Mouse (Mus musculus): Measurements from ENCODE around the gene Adcy2. TPM values are rescaled to one million over a fixed set of nuclear protein-coding genes. Genes with fewer than 3 reads are reported as not detected.
A peak's percentile ranks its signal among the peaks of the same experiment; 100 is the strongest.

Gene Adcy2
- 9.1 and 12.2 TPM in 2 replicates for polyA plus RNA-seq (2015; fragmentation: Nextera tagmentation; extraction: Ambion mirVana)

- 1% methylated on average over 43 of the region's 106 CpGs for WGBS
- Histone ChIP-seq H3K4me1 (replicated peaks; ENCODE audit: control insufficient read depth, insufficient read depth, low read length) (no peaks in the 10 kb centered on the region; the same call in 1 of the 2 replicates), H3K4me2 (ENCODE audit: low read depth, low read length) (peak within 1 kb of the TSS; percentile 74), H3K27ac (ENCODE audit: low read length) (peak within 1 kb of the TSS; percentile 88), H3K9ac (ENCODE audit: low read length) (peak within 1 kb of the TSS; percentile 84), H3K27me3 (ENCODE audit: control insufficient read depth, insufficient read depth, low read depth, low read length) (peaks cover 12% of the 10 kb centered on the region), H3K4me3 (ENCODE audit: low read length) (peak within 1 kb of the TSS; percentile 73), H3K36me3 (ENCODE audit: control insufficient read depth, insufficient read depth, low read length) (no peaks in the 10 kb centered on the region), H3K9me3 (ENCODE audit: control insufficient read depth, low read length) (no peaks in the 10 kb centered on the region)
- peak; percentile 95 for ATAC-seq (ENCODE audit: low read depth)
Measured at GRCm38 (mm10) chr13:68998918-68999801, at the start of gene Adcy2. TSS of gene Adcy2 (minus strand) at chr13:68999541.

DNA sequence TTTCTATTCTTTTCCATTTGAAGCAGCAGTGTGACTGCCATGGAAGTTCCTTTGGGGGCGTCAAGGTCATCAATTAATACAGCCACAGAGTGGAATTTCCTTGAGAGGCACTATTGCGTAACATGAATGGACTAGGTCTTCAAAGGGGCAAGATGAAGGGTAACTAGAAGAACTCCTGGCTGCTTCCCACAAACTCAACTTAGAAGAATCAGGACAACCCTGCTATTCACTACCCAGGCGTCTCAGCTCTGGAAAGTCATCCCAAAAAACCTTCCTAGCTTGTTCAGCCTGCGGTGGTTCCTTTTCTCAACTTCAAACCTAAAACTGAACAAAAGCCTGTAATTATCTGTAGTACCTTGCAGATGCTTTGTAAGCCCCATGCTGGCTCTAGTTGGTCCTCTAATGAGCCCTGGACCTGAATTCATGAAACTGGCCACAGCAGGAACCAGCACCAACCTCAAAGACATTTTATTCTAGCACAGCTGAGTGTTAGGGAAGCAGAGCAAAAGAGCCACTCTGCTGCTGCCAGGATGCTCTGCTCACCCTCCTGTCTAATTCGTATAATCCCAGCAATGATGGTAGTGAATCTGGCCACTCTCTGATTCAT, 37.8 kb upstream of the Adcy2 start:
- Histone ChIP-seq H3K27ac (ENCODE audit: low read length) (no peak overlapping the region), H3K4me3 (ENCODE audit: low read length) (no peak overlapping the region), H3K36me3 (ENCODE audit: control insufficient read depth, insufficient read depth, low read length) (no peaks in the 10 kb centered on the region), H3K27me3 (ENCODE audit: control insufficient read depth, insufficient read depth, low read depth, low read length) (no peaks in the 10 kb centered on the region), H3K9me3 (ENCODE audit: control insufficient read depth, low read length) (no peaks in the 10 kb centered on the region), H3K9ac (ENCODE audit: low read length) (no peak overlapping the region), H3K4me1 (replicated peaks; ENCODE audit: control insufficient read depth, insufficient read depth, low read length) (no peaks in the 10 kb centered on the region), H3K4me2 (ENCODE audit: low read depth, low read length) (no peak overlapping the region)
- 79% methylated on average over 5 of the region's 5 CpGs for WGBS
- no peak for ATAC-seq (ENCODE audit: low read depth)

GRCm38 (mm10) chr13:69034621-69035020, 35.3 kb upstream of the Adcy2 start:
- Histone ChIP-seq H3K36me3 (ENCODE audit: control insufficient read depth, insufficient read depth, low read length) (no peaks in the 10 kb centered on the region), H3K4me1 (replicated peaks; ENCODE audit: control insufficient read depth, insufficient read depth, low read length) (no peaks in the 10 kb centered on the region), H3K27me3 (ENCODE audit: control insufficient read depth, insufficient read depth, low read depth, low read length) (no peaks in the 10 kb centered on the region), H3K9me3 (ENCODE audit: control insufficient read depth, low read length) (no peaks in the 10 kb centered on the region), H3K9ac (ENCODE audit: low read length) (no peak overlapping the region), H3K27ac (ENCODE audit: low read length) (peak overlapping the region; percentile 80), H3K4me3 (ENCODE audit: low read length) (no peak overlapping the region), H3K4me2 (ENCODE audit: low read depth, low read length) (no peak overlapping the region)
- ATAC-seq (ENCODE audit: low read depth), result peak; percentile 26; the same call in 1 of the 2 replicates
- WGBS, result 42% methylated on average over 1 of the region's 1 CpGs

- Histone ChIP-seq H3K9ac (ENCODE audit: low read length) (no peak overlapping the region), H3K27me3 (ENCODE audit: control insufficient read depth, insufficient read depth, low read depth, low read length) (no peaks in the 10 kb centered on the region), H3K36me3 (ENCODE audit: control insufficient read depth, insufficient read depth, low read length) (no peaks in the 10 kb centered on the region), H3K27ac (ENCODE audit: low read length) (peak overlapping the region; percentile 65; the same call in 1 of the 2 replicates), H3K9me3 (ENCODE audit: control insufficient read depth, low read length) (no peaks in the 10 kb centered on the region), H3K4me1 (replicated peaks; ENCODE audit: control insufficient read depth, insufficient read depth, low read length) (no peaks in the 10 kb centered on the region), H3K4me3 (ENCODE audit: low read length) (no peak overlapping the region), H3K4me2 (ENCODE audit: low read depth, low read length) (no peak overlapping the region)
- ATAC-seq (ENCODE audit: low read depth), result peak; percentile 92
- WGBS, result 45% methylated on average over 7 of the region's 7 CpGs
Measured at GRCm38 (mm10) chr13:69033532-69033931, 34.2 kb upstream of the Adcy2 start.

DNA sequence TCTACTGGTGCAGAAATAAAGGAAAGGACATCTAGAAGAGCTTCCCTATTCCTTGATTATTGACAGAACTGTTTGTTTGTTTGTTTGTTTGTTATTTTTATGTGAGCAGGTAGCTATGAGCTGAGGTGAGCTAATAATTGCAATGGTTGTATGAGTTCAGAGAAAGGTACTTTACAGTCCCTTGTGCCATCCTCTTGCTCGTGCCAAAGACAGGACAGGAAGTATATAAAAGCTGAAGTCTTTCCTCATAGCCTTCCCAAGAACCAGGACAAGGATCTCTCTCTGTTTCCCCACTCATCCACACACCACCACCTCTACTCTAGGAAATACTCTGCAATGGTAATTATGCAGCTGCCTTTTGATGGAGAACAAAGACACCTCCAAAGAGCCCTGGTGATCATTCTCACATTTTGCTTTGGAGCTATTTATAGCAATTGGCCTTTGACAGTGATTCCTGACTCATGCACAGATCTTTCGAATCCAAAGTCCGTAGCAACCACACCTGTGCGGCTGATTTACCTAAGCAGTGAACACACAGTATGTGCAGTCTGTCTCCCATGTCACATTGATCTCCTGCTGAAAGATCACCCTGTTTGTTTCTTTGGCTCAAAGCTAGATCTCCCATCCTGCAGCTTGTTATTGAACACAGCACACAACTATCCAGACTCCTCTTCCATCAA, 29.9 kb upstream of the Adcy2 start:
- H3K4me3 ChIP-seq (ENCODE audit: low read length), result no peak overlapping the region
- H3K9ac ChIP-seq (ENCODE audit: low read length), result no peak overlapping the region
- ATAC-seq (ENCODE audit: low read depth), result no peak
- H3K36me3 ChIP-seq (ENCODE audit: control insufficient read depth, insufficient read depth, low read length), result no peaks in the 10 kb centered on the region
- 77% methylated on average over 4 of the region's 4 CpGs for WGBS
- no peaks in the 10 kb centered on the region for H3K4me1 ChIP-seq (replicated peaks; ENCODE audit: control insufficient read depth, insufficient read depth, low read length)
- H3K27ac ChIP-seq (ENCODE audit: low read length), result no peak overlapping the region
- H3K27me3 ChIP-seq (ENCODE audit: control insufficient read depth, insufficient read depth, low read depth, low read length), result no peaks in the 10 kb centered on the region
- no peak overlapping the region for H3K4me2 ChIP-seq (ENCODE audit: low read depth, low read length)
- H3K9me3 ChIP-seq (ENCODE audit: control insufficient read depth, low read length), result no peaks in the 10 kb centered on the region

GRCm38 (mm10) chr13:69024964-69025363, 25.6 kb upstream of the Adcy2 start:
- no peaks in the 10 kb centered on the region for H3K27me3 ChIP-seq (ENCODE audit: control insufficient read depth, insufficient read depth, low read depth, low read length)
- no peak overlapping the region for H3K4me3 ChIP-seq (ENCODE audit: low read length)
- no peaks in the 10 kb centered on the region for H3K36me3 ChIP-seq (ENCODE audit: control insufficient read depth, insufficient read depth, low read length)
- 21% methylated on average over 2 of the region's 2 CpGs for WGBS
- no peak for ATAC-seq (ENCODE audit: low read depth)
- no peak overlapping the region for H3K9ac ChIP-seq (ENCODE audit: low read length)
- no peak overlapping the region for H3K4me2 ChIP-seq (ENCODE audit: low read depth, low read length)
- no peaks in the 10 kb centered on the region for H3K4me1 ChIP-seq (replicated peaks; ENCODE audit: control insufficient read depth, insufficient read depth, low read length)
- H3K27ac ChIP-seq (ENCODE audit: low read length), result no peak overlapping the region
- H3K9me3 ChIP-seq (ENCODE audit: control insufficient read depth, low read length), result no peaks in the 10 kb centered on the region

DNA sequence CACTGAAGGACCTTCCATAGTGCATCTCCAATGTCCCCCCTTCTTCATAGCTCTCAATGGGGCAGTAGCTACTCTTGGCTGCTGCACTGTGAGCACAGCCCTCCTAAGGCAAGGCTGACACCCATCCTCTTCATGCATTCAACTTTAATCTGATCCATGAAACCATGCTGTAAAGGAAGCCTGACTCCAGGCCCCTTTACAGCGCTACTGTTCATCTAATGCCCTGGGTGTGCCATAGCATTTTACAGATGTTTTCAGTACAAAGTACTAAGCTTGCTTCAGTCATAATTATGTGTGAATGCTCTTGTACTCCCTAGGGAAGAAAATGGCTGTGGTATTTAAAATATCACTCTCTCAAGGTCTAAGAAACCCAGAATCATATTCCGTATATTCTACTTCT, 23.9 kb upstream of the Adcy2 start:
- 87% methylated on average over 2 of the region's 2 CpGs for WGBS
- no peak overlapping the region for H3K27ac ChIP-seq (ENCODE audit: low read length)
- no peak overlapping the region for H3K9ac ChIP-seq (ENCODE audit: low read length)
- H3K4me1 ChIP-seq (replicated peaks; ENCODE audit: control insufficient read depth, insufficient read depth, low read length), result no peaks in the 10 kb centered on the region
- H3K27me3 ChIP-seq (ENCODE audit: control insufficient read depth, insufficient read depth, low read depth, low read length), result no peaks in the 10 kb centered on the region
- no peak overlapping the region for H3K4me2 ChIP-seq (ENCODE audit: low read depth, low read length)
- H3K9me3 ChIP-seq (ENCODE audit: control insufficient read depth, low read length), result no peaks in the 10 kb centered on the region
- H3K36me3 ChIP-seq (ENCODE audit: control insufficient read depth, insufficient read depth, low read length), result no peaks in the 10 kb centered on the region
- ATAC-seq (ENCODE audit: low read depth), result no peak
- H3K4me3 ChIP-seq (ENCODE audit: low read length), result no peak overlapping the region

GRCm38 (mm10) chr13:69020574-69020973, 21.2 kb upstream of the Adcy2 start:
- Histone ChIP-seq H3K4me1 (replicated peaks; ENCODE audit: control insufficient read depth, insufficient read depth, low read length) (no peaks in the 10 kb centered on the region), H3K9ac (ENCODE audit: low read length) (no peak overlapping the region), H3K36me3 (ENCODE audit: control insufficient read depth, insufficient read depth, low read length) (no peaks in the 10 kb centered on the region), H3K27me3 (ENCODE audit: control insufficient read depth, insufficient read depth, low read depth, low read length) (no peaks in the 10 kb centered on the region), H3K4me3 (ENCODE audit: low read length) (no peak overlapping the region), H3K9me3 (ENCODE audit: control insufficient read depth, low read length) (no peaks in the 10 kb centered on the region), H3K4me2 (ENCODE audit: low read depth, low read length) (no peak overlapping the region), H3K27ac (ENCODE audit: low read length) (no peak overlapping the region)
- 66% methylated on average over 2 of the region's 2 CpGs for WGBS
- no peak for ATAC-seq (ENCODE audit: low read depth)

- H3K9me3 ChIP-seq (ENCODE audit: control insufficient read depth, low read length), result no peaks in the 10 kb centered on the region
- WGBS, result 62% methylated on average over 5 of the region's 5 CpGs
- no peak for ATAC-seq (ENCODE audit: low read depth)
- no peak overlapping the region for H3K9ac ChIP-seq (ENCODE audit: low read length)
- no peaks in the 10 kb centered on the region for H3K4me1 ChIP-seq (replicated peaks; ENCODE audit: control insufficient read depth, insufficient read depth, low read length)
- H3K27ac ChIP-seq (ENCODE audit: low read length), result no peak overlapping the region
- H3K36me3 ChIP-seq (ENCODE audit: control insufficient read depth, insufficient read depth, low read length), result no peaks in the 10 kb centered on the region
- H3K4me3 ChIP-seq (ENCODE audit: low read length), result no peak overlapping the region
- H3K27me3 ChIP-seq (ENCODE audit: control insufficient read depth, insufficient read depth, low read depth, low read length), result no peaks in the 10 kb centered on the region
- no peak overlapping the region for H3K4me2 ChIP-seq (ENCODE audit: low read depth, low read length)
Measured at GRCm38 (mm10) chr13:69006915-69007314, 7.6 kb upstream of the Adcy2 start.

Measured in lung, embryonic 16.5 days (tissue).